Mouse (Mus musculus) brain, embryonic 14.5 days (tissue): ENCODE data around the gene Tas1r3.

Source experiments
- CTCF ChIP-seq: fragments of 200-500 bp; IDR thresholded peaks from 2 replicates; pipeline ENCODE4 v1.5.1; 2012; ENCODE audit warnings: inconsistent platforms, mild to moderate bottlenecking, moderate library complexity, borderline replicate concordance; ENCODE audit not compliant: insufficient read depth, insufficient read length; ENCODE audit errors: extremely low read depth
- POLR2A ChIP-seq: fragments of 200-500 bp; IDR thresholded peaks from 2 replicates; pipeline ENCODE4 v1.6.1; 2012; ENCODE audit warnings: mild to moderate bottlenecking, inconsistent platforms, borderline replicate concordance; ENCODE audit not compliant: poor library complexity, insufficient read depth, insufficient read length, severe bottlenecking; ENCODE audit errors: extremely low read depth

DNA sequence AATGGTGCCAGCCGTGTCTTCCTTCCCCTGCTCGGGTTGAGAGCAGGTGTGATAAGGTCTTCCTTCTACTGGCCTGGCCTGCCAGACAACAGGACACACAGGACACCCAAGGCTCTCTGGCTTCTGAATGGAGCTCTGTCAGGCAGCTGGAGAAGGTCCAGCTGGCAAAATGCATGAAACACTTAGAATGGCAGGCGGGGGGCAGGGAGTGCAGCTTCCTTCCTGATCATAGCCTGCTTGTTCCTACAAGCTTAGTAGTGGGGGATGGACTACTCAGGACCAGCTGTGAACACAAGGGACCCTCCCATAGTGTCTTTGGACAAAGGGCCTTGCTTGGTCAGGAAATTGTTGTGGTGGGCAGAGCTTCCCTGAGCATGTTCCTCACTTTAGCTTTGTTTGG, 38.0 kb upstream of the Tas1r3 start:
- TF ChIP-seq POLR2A: no peak
- TF ChIP-seq CTCF: no peak
